7 mouse cellular contexts compared by ENCODE assay signal in genomic region chr1:189921818-189922592, GRCm38 (mm10). TPM values are rescaled to one million over a fixed set of nuclear protein-coding genes. Genes with fewer than 3 reads are reported as not detected.
DNase-seq lines count a peak whose midpoint lies in the region; ATAC-seq lines count a peak whose summit lies in the region.

Gene Smyd2 (minus strand): TSS chr1:189922363.

- H3K4me1 ChIP-seq in intestine, embryonic 14.5 days (replicated peaks; ENCODE audit: control insufficient read depth, insufficient read depth, low read length) = peaks cover 12% of the 10 kb centered on the region; the same call in 1 of the 2 replicates

- intact Hi-C loops in gastrocnemius, postnatal 36 days (cut with DNase I) = loop anchor here (1.0 kb wide), 1 partner anchor 20 kb away; no protein-coding TSS in a partner anchor
- intact Hi-C loops in left cerebral cortex, postnatal 25 days (cut with DNase I) = no loop called here

- peak; percentile 92 for ATAC-seq in intestine, embryonic 14.5 days (replicated peaks; ENCODE audit: low FRiP score, low TSS enrichment, low read depth)
- peak; percentile 87 for ATAC-seq in megakaryocyte-erythroid progenitor cell, adult 5-6 weeks (replicated peaks; ENCODE audit: low FRiP score, low TSS enrichment, poor library complexity, severe bottlenecking)

- H3K27ac ChIP-seq in intestine, embryonic 14.5 days (ENCODE audit: low read depth) = peak within 1 kb of the TSS; percentile 69; the same call in 1 of the 2 replicates

- whole genome bisulfite sequencing in intestine, embryonic 14.5 days = under 1% methylated on average over 81 of the region's 90 CpGs

- no peaks in the 10 kb centered on the region for H3K27me3 ChIP-seq in intestine, embryonic 14.5 days (replicated peaks; ENCODE audit: control insufficient read depth, insufficient read depth, low read length)

- no peaks in the 10 kb centered on the region for H3K36me3 ChIP-seq in intestine, embryonic 14.5 days (ENCODE audit: control insufficient read depth, insufficient read depth, low read length)

- DNase-seq in adrenal gland, adult 8-10 months = peak; percentile 77
- peak; percentile 92 for DNase-seq in embryo, embryonic 11 days
- peak; percentile 55 to 58 for DNase-seq in gastrocnemius, postnatal 36 days
- DNase-seq in intestine, embryonic 14.5 days (ENCODE audit: low spot score) = peak; percentile 82
- peak; percentile 48 to 79 for DNase-seq in left cerebral cortex, postnatal 25 days (ENCODE audit: low spot score in 2 of 2)
- DNase-seq in right cerebral cortex, postnatal 4 days = peak; percentile 71

- peak within 1 kb of the TSS; percentile 87 for H3K9ac ChIP-seq in intestine, embryonic 14.5 days (ENCODE audit: low read length)

- peak within 1 kb of the TSS; percentile 89 for H3K4me3 ChIP-seq in intestine, embryonic 14.5 days (ENCODE audit: low read depth, low read length)

- peak within 1 kb of the TSS; percentile 88 for H3K4me2 ChIP-seq in intestine, embryonic 14.5 days (ENCODE audit: low read length)

- no peaks in the 10 kb centered on the region for H3K9me3 ChIP-seq in intestine, embryonic 14.5 days (ENCODE audit: control insufficient read depth, low read length)

RNA-seq across cellular contexts. Expression of gene Smyd2, which starts in this region (rescaled TPM):
- total RNA-seq in adrenal gland, adult 8-10 months (2022) = 10 to 100 TPM; 82.4 to 88.4 (median 85.1) TPM
- total RNA-seq in gastrocnemius, postnatal 36 days (2021) = 100 to 1,000 TPM; 276 to 290 TPM
- polyA plus RNA-seq in intestine, embryonic 14.5 days (2014; fragmentation: Nextera tagmentation; extraction: Ambion mirVana) = 124 and 127 TPM in 2 replicates
- total RNA-seq in left cerebral cortex, postnatal 25 days (2021) = 100 to 1,000 TPM in 1 of 2 experiments, 10 to 100 TPM in 1; 96.3 to 104 TPM
- 101 and 125 TPM in 2 replicates for total RNA-seq in megakaryocyte-erythroid progenitor cell, adult 5-6 weeks (2014; fragmentation: Nextera tagmentation)
- total RNA-seq in megakaryocyte-erythroid progenitor cell, adult 5-6 weeks (2017) = 152 and 155 TPM in 2 replicates

Comparison
In these comparisons a context has a peak if more than half of its experiments do, and no peak if none do; other contexts are left out.
1. Peak in every context shown above with its lines: DNase-seq, ATAC-seq, H3K4me3 ChIP-seq and H3K27ac ChIP-seq.